Mouse (Mus musculus): ENCODE data around the gene Tacc2. TPM values are rescaled to one million over a fixed set of nuclear protein-coding genes. Genes with fewer than 3 reads are reported as not detected.

Tacc2 gene
- total and polyA plus RNA-seq, 2 experiments: 10.0 to 14.3 TPM

GRCm38 (mm10) chr7:130734195-130734787 lies 157.1 kb downstream of the Tacc2 start:
- Histone ChIP-seq H3K4me3 (ENCODE audit: insufficient read depth, low read depth, low read length) (no peak overlapping the region), H3K4me1 (ENCODE audit: control insufficient read depth, insufficient read depth, low read length) (no peaks in the 10 kb centered on the region), H3K27me3 (ENCODE audit: control insufficient read depth, insufficient read depth, low read length) (no peaks in the 10 kb centered on the region), H3K36me3 (ENCODE audit: control insufficient read depth, insufficient read depth, low read length) (peaks cover 28% of the 10 kb centered on the region), H3K9ac (ENCODE audit: low read depth, low read length) (no peak overlapping the region), H3K79me2 (ENCODE audit: control insufficient read depth, insufficient read depth, low read length) (no peaks in the 10 kb centered on the region), H3K27ac (replicated peaks; ENCODE audit: insufficient read depth, low read depth, low read length) (no peak overlapping the region)
- WGBS: 98% methylated on average over 2 of the region's 2 CpGs
- TF ChIP-seq POLR2A (IDR thresholded peaks at IDR 0.05; ENCODE audit: extremely low read depth, insufficient read depth, low read length) (no peak), CTCF (IDR thresholded peaks at IDR 0.05; ENCODE audit: low read depth, low read length) (0 out of 2 replicates have a peak, but pooled peaks have one; percentile 5)
- no peak for DNase-seq (ENCODE audit: extremely low read depth, low read depth, low spot score)

- no peaks in the 10 kb centered on the region for H3K79me2 ChIP-seq (ENCODE audit: control insufficient read depth, insufficient read depth, low read length)
- H3K36me3 ChIP-seq (ENCODE audit: control insufficient read depth, insufficient read depth, low read length): peaks cover 40% of the 10 kb centered on the region
- H3K4me1 ChIP-seq (ENCODE audit: control insufficient read depth, insufficient read depth, low read length): no peaks in the 10 kb centered on the region
- H3K27ac ChIP-seq (replicated peaks; ENCODE audit: insufficient read depth, low read depth, low read length): no peak overlapping the region
- WGBS: 90% methylated on average over 4 of the region's 4 CpGs
- DNase-seq (ENCODE audit: extremely low read depth, low read depth, low spot score): no peak
- TF ChIP-seq POLR2A (IDR thresholded peaks at IDR 0.05; ENCODE audit: extremely low read depth, insufficient read depth, low read length) (no peak), CTCF (IDR thresholded peaks at IDR 0.05; ENCODE audit: low read depth, low read length) (no peak)
- no peak overlapping the region for H3K9ac ChIP-seq (ENCODE audit: low read depth, low read length)
- H3K4me3 ChIP-seq (ENCODE audit: insufficient read depth, low read depth, low read length): no peak overlapping the region
- H3K27me3 ChIP-seq (ENCODE audit: control insufficient read depth, insufficient read depth, low read length): no peaks in the 10 kb centered on the region
Observed at GRCm38 (mm10) chr7:130741099-130741498, 163.9 kb downstream of the Tacc2 start.

- no peak overlapping the region for H3K4me3 ChIP-seq (ENCODE audit: insufficient read depth, low read depth, low read length)
- no peak overlapping the region for H3K9ac ChIP-seq (ENCODE audit: low read depth, low read length)
- no peak for TF ChIP-seq POLR2A (IDR thresholded peaks at IDR 0.05; ENCODE audit: extremely low read depth, insufficient read depth, low read length)
- no peak for TF ChIP-seq CTCF (IDR thresholded peaks at IDR 0.05; ENCODE audit: low read depth, low read length)
- WGBS: 91% methylated on average over 9 of the region's 9 CpGs
- no peaks in the 10 kb centered on the region for H3K27me3 ChIP-seq (ENCODE audit: control insufficient read depth, insufficient read depth, low read length)
- DNase-seq (ENCODE audit: extremely low read depth, low read depth, low spot score): no peak
- no peaks in the 10 kb centered on the region for H3K4me1 ChIP-seq (ENCODE audit: control insufficient read depth, insufficient read depth, low read length)
- H3K79me2 ChIP-seq (ENCODE audit: control insufficient read depth, insufficient read depth, low read length): no peaks in the 10 kb centered on the region
- H3K27ac ChIP-seq (replicated peaks; ENCODE audit: insufficient read depth, low read depth, low read length): no peak overlapping the region
- H3K36me3 ChIP-seq (ENCODE audit: control insufficient read depth, insufficient read depth, low read length): peaks cover 35% of the 10 kb centered on the region
Observed at GRCm38 (mm10) chr7:130743239-130744025, 166.2 kb downstream of the Tacc2 start.

GRCm38 (mm10) chr7:130749165-130749564 lies 171.9 kb downstream of the Tacc2 start:
- Histone ChIP-seq H3K79me2 (ENCODE audit: control insufficient read depth, insufficient read depth, low read length) (no peaks in the 10 kb centered on the region), H3K4me1 (ENCODE audit: control insufficient read depth, insufficient read depth, low read length) (no peaks in the 10 kb centered on the region), H3K27ac (replicated peaks; ENCODE audit: insufficient read depth, low read depth, low read length) (no peak overlapping the region), H3K36me3 (ENCODE audit: control insufficient read depth, insufficient read depth, low read length) (peaks cover 25% of the 10 kb centered on the region), H3K27me3 (ENCODE audit: control insufficient read depth, insufficient read depth, low read length) (no peaks in the 10 kb centered on the region), H3K4me3 (ENCODE audit: insufficient read depth, low read depth, low read length) (no peak overlapping the region), H3K9ac (ENCODE audit: low read depth, low read length) (no peak overlapping the region)
- no peak for DNase-seq (ENCODE audit: extremely low read depth, low read depth, low spot score)
- WGBS: 93% methylated on average over 4 of the region's 4 CpGs
- TF ChIP-seq CTCF (IDR thresholded peaks at IDR 0.05; ENCODE audit: low read depth, low read length) (no peak), POLR2A (IDR thresholded peaks at IDR 0.05; ENCODE audit: extremely low read depth, insufficient read depth, low read length) (no peak)

- Histone ChIP-seq H3K27me3 (ENCODE audit: control insufficient read depth, insufficient read depth, low read length) (no peaks in the 10 kb centered on the region), H3K4me1 (ENCODE audit: control insufficient read depth, insufficient read depth, low read length) (no peaks in the 10 kb centered on the region), H3K36me3 (ENCODE audit: control insufficient read depth, insufficient read depth, low read length) (peaks cover 22% of the 10 kb centered on the region), H3K79me2 (ENCODE audit: control insufficient read depth, insufficient read depth, low read length) (no peaks in the 10 kb centered on the region), H3K9ac (ENCODE audit: low read depth, low read length) (no peak overlapping the region), H3K4me3 (ENCODE audit: insufficient read depth, low read depth, low read length) (no peak overlapping the region), H3K27ac (replicated peaks; ENCODE audit: insufficient read depth, low read depth, low read length) (no peak overlapping the region)
- 86% methylated on average over 17 of the region's 17 CpGs for WGBS
- TF ChIP-seq POLR2A (IDR thresholded peaks at IDR 0.05; ENCODE audit: extremely low read depth, insufficient read depth, low read length): no peak
- TF ChIP-seq CTCF (IDR thresholded peaks at IDR 0.05; ENCODE audit: low read depth, low read length): no peak
- no peak for DNase-seq (ENCODE audit: extremely low read depth, low read depth, low spot score)
Observed at GRCm38 (mm10) chr7:130750752-130751490, 173.7 kb downstream of the Tacc2 start.

Data from liver, adult 2 months (tissue).